Mouse (Mus musculus) cerebellum, postnatal 14 days (tissue): ENCODE results near the gene Timm22.

Source experiments
- DNase-seq, 2 experiments: peaks; one replicate each; pipeline ENCODE4 v3.0.0; 2021; ENCODE audit warnings: mixed read lengths in 2 of 2

Timm22 gene

GRCm38 (mm10) chr11:76392532-76392931, 14.2 kb upstream of the Timm22 start:
- DNase-seq, result no peak

GRCm38 (mm10) chr11:76392996-76393395, 13.8 kb upstream of the Timm22 start:
- no peak for DNase-seq

GRCm38 (mm10) chr11:76397650-76398311, 9.0 kb upstream of the Timm22 start:
- DNase-seq, result peak; percentile 42 to 48

GRCm38 (mm10) chr11:76398312-76398797, 8.4 kb upstream of the Timm22 start:
- peak; percentile 69 to 70 for DNase-seq

GRCm38 (mm10) chr11:76398798-76399586, 7.8 kb upstream of the Timm22 start, which contains the start of gene Nxn:
TSS of gene Nxn (minus strand) at chr11:76399140.
- DNase-seq, result peak; percentile 92 to 94

GRCm38 (mm10) chr11:76399587-76400330, 7.0 kb upstream of the Timm22 start:
- DNase-seq, result peak; percentile 81 to 83

- DNase-seq, result peak in 1 of 2 experiments; percentile 40
Measured at GRCm38 (mm10) chr11:76401398-76401797, 5.4 kb upstream of the Timm22 start.

- DNase-seq, result no peak
Measured at GRCm38 (mm10) chr11:76405113-76405512, 1.6 kb upstream of the Timm22 start.

- no peak for DNase-seq
Measured at GRCm38 (mm10) chr11:76405626-76406264, 1.0 kb upstream of the Timm22 start.

GRCm38 (mm10) chr11:76410826-76411225, 4.1 kb downstream of the Timm22 start:
- DNase-seq, result peak; percentile 77 to 84

- peak; percentile 62 to 66 for DNase-seq
Measured at GRCm38 (mm10) chr11:76413202-76413601, 6.5 kb downstream of the Timm22 start.

- DNase-seq, result no peak
Measured at GRCm38 (mm10) chr11:76415001-76415400, 8.2 kb downstream of the Timm22 start.

- DNase-seq, result no peak
Measured at GRCm38 (mm10) chr11:76415985-76416384, 9.2 kb downstream of the Timm22 start.

- DNase-seq, result peak; percentile 79 to 81
Measured at GRCm38 (mm10) chr11:76418423-76418822, 11.7 kb downstream of the Timm22 start.

GRCm38 (mm10) chr11:76419179-76419578, 12.4 kb downstream of the Timm22 start:
- DNase-seq, result peak in 1 of 2 experiments; percentile 50

- DNase-seq, result no peak
Measured at GRCm38 (mm10) chr11:76420896-76421295, 14.1 kb downstream of the Timm22 start.

- no peak for DNase-seq
Measured at GRCm38 (mm10) chr11:76425749-76426148, 19.0 kb downstream of the Timm22 start.

GRCm38 (mm10) chr11:76427781-76428180, 21.0 kb downstream of the Timm22 start:
- DNase-seq, result no peak

- peak in 1 of 2 experiments; percentile 25 for DNase-seq
Measured at GRCm38 (mm10) chr11:76429046-76429445, 22.3 kb downstream of the Timm22 start.

GRCm38 (mm10) chr11:76429556-76429955, 22.8 kb downstream of the Timm22 start:
- DNase-seq, result peak in 1 of 2 experiments; percentile 19

- DNase-seq, result no peak
Measured at GRCm38 (mm10) chr11:76429966-76430631, 23.3 kb downstream of the Timm22 start.

GRCm38 (mm10) chr11:76436009-76436408, 29.3 kb downstream of the Timm22 start:
- DNase-seq, result peak; percentile 60 to 62
